Mouse (Mus musculus): ENCODE measurements around the gene Extl1.

DNA sequence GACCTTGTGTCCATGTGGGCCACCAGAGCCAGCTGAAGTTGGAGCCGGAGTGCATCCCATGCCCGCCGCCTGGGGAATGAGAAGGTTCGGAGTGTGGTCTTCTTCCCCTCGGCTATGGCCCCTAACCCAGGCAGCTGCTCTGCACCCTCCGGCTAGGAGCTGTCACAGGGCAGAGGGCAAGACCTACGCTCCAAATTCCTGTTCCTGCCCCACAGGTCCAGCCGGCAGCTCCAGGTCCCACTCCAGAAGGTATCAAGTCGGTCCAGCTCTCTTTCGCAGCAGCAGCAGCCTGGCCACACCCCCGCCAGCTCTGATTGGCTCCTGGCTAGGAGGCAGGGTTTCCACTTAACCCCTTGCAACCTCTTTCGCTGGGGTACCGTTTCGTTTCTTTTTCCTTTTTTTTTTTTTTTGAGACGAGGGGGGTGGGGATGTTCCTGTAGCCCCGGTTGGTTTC is 11.3 kb downstream of the Extl1 start:
- no peak for TF ChIP-seq CTCF (IDR thresholded peaks at IDR 0.05; ENCODE audit: low read depth, low read length)
- no peak for TF ChIP-seq GATA1 (IDR thresholded peaks at IDR 0.05; ENCODE audit: borderline replicate concordance, low read length)
- TF ChIP-seq TAL1 (conservative IDR thresholded peaks at IDR 0.05; ENCODE audit: low read depth, low read length) = no peak
